Mouse (Mus musculus) frontal cortex, postnatal 10 days (tissue): ENCODE measurements around the gene Cd22.
"Not testable (repeated sequence)": the region's sequence is repeated elsewhere in the genome, so short reads cannot be mapped to it uniquely, and the experiment has no call there.

Experiments
- DNase-seq, 2 experiments: peaks; one replicate each; pipeline ENCODE4 v3.0.0; 2022; ENCODE audit warnings: low spot score in 2 of 2, mixed read lengths in 1 of 2

The Cd22 gene

GRCm38 (mm10) chr7:30861464-30861863 is 18.7 kb downstream of the Cd22 start, which contains the start of gene Ffar1:
TSS of gene Ffar1 (minus strand) at chr7:30861564.
- no peak for DNase-seq

DNA sequence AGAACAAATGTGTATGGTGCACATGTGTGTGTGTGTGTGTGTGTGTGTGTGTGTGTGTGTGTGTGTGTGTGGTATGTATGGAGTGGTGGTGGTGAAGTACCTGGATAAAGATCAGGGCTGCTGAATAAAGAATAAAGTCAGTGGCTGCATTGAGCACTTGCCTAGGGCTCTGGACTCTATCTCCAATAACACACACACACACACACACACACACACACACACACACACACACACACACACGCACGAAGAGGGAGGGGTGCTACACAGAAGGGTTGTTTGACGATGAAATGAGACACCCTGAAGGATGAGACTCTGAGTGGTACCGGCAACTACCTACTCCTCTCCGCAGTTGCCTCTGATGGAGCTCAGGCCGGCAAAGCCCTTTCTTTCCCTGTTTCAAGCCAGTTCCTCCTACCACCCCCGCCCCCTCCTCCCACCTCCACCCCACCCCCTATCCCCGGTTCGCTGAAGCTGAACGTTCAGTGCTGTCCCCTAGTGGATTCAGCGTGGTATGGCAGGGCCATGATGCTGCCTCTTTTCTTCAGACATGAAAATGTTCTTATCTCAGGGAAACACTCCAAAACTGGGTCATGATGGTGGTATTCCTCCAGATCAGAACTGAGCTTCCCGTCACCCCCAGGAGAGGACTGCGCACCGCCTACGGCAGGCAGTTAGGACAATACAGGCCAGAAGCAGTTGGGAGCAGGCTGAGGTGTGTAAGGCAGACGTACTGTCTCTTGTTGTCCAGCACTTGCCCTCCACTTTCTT is 20.3 kb downstream of the Cd22 start:
- peak; percentile 25 to 56 for DNase-seq

DNA sequence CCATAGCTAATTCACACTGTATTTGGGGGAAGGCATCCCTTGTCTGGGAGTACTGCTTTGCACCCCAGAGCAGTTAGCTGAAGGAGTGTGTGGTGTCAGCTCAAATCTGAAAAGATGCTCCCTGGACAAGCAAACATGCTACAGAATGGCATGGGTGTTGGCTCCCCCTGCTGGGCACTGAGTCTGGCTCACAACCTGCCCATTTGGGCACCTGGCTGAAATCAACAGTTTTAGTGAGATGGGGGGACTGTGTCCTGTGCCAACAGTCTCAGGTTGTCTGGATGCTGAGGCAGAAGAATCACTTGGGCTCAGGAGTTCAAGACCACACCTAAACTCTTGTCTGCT is 20.9 kb downstream of the Cd22 start:
- DNase-seq: peak; percentile 46 to 73

GRCm38 (mm10) chr7:30857746-30858145 is 22.4 kb downstream of the Cd22 start:
- no peak for DNase-seq

DNA sequence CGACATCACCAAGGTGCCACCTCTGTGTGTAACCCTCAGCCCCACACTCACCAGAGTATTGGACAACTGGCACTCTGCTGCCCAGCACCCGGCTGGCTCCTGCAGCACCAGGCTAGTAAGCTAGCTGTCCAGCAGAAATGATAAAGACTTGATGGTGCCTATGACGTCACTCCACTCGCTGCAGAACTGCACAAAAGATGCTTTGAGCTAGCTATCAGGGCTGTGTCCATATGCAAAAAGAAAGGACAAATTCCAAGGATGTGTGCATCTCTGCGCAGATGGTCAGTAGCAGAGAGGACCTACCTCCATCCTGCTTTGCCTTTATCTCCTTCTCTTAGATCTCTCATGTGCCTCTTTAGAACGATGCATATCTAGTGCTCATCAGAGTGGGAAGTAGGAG is 24.1 kb downstream of the Cd22 start, which contains the start of gene Ffar3:
TSS of gene Ffar3 (minus strand) at position 101 of the 400 bp plus-strand sequence.
- DNase-seq: no peak

GRCm38 (mm10) chr7:30851421-30851820 is 28.7 kb downstream of the Cd22 start:
- DNase-seq: no peak

DNA sequence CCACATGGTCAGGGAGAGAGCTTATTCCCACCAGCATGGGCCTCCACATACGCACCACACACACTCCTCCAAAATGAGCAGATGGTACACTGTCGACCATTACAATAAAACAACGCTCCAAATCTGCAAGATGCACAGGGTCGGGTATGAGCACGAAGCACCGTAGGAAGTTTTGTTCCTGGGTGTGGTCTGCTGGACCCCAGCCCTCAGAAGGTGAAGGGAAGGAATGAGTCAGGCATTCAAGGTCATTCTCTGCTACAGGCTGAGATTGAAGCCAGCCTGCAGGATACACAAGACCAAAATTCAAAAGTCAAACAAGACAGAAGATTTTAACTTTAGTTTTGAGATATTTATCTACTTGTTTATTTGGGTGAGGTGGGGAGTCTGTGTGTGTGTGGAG is 32.2 kb downstream of the Cd22 start:
- no peak for DNase-seq

- DNase-seq: no peak
Observed at GRCm38 (mm10) chr7:30847386-30847785, 32.8 kb downstream of the Cd22 start.

- DNase-seq: no peak
Observed at GRCm38 (mm10) chr7:30846505-30847053, 33.6 kb downstream of the Cd22 start.

DNA sequence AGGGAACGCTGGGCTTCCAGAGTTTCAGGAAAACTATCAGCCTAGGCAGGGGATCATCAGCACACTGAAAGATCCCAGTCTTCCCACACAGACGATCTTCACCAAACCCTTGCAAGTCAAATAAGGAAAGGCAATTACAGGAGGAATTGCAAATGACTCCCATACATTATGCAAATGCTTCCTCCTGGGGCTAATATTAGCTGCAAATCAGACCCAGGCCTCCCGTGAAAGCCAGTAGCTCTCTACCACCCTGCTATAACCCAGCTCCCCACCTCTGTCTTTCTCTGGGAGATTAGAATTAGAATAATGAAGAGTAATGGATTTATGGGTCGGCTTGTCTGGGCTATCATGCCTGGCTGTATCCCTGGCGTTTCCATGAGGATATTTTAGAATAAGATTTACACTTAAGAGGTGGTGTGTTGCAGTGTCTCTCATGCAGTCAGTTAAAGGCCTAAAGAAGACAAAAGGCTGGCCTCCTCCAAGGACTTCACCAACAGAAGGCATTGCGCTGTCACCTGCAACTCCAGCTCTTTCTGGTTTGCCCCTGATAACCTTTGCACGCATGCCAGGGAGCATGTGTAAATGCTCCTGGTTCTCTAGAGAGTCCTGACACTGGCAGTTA is 35.4 kb downstream of the Cd22 start:
- DNase-seq: no peak

DNA sequence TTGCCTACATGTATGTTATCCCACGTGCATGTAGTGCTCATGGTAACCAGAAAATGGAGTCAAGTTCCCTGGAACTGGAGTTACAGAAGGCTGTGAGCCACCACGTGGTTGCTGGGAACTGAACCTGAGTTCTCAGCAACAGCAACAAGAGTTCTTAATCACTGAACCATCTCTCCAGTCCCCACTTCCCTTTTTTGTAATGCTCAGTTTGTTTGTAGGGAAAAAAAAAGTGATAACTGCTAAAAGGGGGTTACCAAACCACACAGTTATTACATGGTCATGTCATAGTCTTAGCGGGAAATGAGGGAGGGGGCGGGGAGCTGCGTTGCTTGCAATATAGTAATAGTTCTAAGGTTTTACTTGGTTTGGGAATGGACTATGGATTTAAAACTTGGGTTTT is 38.0 kb downstream of the Cd22 start:
- no peak for DNase-seq

DNA sequence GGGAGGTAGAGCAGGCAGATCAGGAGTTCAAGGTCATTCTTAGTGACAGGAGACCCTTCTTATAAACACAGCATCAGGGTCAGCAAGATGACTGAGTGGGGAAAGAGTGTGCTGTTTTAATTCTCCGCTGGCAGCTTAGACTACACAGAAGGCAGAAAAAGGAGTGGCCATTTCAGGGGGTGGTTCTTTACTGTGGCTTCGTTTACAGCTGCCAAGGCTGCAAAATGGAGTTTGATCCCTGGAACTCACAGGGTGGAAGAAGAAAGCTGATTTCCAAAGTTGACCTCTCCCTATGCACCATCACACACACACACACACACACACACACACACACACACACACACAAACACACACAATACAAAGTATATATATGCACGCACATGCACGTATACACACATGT is 38.8 kb downstream of the Cd22 start:
- DNase-seq: no peak

GRCm38 (mm10) chr7:30840306-30840705 is 39.8 kb downstream of the Cd22 start:
- no peak for DNase-seq

- DNase-seq: no peak
Observed at GRCm38 (mm10) chr7:30837277-30837676, 42.9 kb downstream of the Cd22 start.

GRCm38 (mm10) chr7:30832684-30833083 is 47.5 kb downstream of the Cd22 start:
- not testable (repeated sequence) for DNase-seq

DNA sequence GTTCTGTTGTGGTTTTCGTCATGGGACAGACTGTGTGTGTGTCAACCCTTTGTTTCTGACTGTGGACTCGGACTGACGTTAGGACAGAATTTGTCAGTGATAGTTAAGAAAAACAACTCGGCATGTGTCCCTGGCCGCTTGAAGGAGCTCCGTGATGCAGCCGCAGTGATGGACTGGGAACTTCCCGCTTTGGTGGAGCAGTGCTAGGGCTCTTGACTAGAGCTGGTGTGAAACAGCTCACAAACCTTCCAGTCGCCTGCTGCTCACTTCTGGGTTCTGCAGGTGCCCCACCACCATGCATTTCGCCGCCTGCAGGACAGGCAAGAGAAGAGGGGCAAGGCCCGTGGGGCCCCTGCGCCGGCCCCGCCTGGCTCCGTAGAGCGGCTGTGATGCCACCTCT is 47.9 kb downstream of the Cd22 start:
- DNase-seq: no peak

- no peak for DNase-seq
Observed at GRCm38 (mm10) chr7:30829428-30829827, 50.7 kb downstream of the Cd22 start.

DNA sequence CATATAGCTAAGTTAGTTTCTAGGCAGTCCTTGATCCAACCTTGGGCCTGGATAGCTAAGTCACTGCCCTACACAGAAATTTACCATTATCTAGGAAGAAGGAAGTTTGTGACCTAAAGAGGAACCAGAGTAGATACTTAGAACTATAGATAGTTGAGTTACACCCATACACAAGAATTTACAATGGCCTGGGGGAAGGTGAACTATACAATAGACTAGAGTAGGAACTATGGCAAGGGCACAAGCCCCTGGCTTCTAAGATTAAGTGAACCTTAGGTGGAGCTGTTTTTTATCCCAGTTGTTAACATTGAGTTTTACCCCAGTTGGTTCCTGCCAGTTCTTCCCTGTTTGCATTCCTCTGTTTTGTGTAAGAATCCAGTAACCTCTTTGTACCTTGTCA is 51.3 kb downstream of the Cd22 start:
- not testable (repeated sequence) for DNase-seq

- no peak for DNase-seq
Observed at GRCm38 (mm10) chr7:30826660-30827059, 53.5 kb downstream of the Cd22 start.

DNA sequence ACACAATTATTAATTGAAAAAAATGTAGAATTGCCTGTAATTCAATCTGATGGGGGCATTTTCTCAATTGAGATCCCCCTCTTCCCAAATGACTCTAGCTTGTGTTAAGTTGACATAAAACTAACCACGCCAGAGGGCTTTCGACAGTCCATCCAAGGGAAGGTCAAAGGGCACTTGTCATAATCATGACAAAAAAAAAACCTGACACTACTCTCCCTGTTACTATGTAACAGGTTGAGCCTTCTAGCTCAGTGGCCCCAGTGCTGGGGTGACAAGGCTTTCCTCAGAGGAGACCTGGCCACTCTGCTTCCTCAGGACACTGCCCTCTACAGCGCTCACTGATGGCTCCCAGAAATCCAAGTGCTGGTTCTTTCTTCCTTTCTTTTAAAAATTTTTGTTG is 55.8 kb downstream of the Cd22 start:
- no peak for DNase-seq

- no peak for DNase-seq
Observed at GRCm38 (mm10) chr7:30823675-30824074, 56.5 kb downstream of the Cd22 start, which contains the start of gene Ffar2. TSS of gene Ffar2 (minus strand) at chr7:30823775.

GRCm38 (mm10) chr7:30821532-30821931 is 58.6 kb downstream of the Cd22 start:
- DNase-seq: no peak

DNA sequence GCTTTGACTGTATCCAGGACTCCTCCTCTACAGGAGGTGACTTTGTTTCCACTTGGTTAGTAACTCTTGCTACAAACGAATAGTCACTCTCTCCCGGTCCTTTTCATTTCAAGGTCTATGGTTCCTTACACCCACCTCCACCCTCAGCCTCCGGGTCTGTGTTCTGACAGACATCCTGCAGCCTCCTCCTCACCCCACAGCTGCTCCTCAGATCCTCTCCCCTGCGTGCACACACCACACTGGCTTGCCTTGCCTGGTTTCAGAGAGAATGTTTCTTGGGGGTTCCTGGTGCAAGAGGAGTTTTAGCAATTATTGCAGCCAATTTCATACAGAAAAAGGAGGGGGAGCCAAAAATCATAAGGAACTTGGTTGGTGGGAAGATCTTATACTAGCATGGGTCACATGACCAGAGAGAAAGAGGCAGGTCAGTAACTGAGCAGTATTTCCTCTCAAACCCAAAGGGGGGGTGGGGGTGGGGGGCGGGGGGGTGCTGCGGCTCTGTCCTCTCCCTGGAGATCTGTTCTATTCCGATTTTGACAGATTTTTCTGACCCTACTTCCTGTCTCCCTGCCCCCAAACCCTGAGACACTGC is 59.2 kb downstream of the Cd22 start:
- no peak for DNase-seq
